In the genomic region with DNA sequence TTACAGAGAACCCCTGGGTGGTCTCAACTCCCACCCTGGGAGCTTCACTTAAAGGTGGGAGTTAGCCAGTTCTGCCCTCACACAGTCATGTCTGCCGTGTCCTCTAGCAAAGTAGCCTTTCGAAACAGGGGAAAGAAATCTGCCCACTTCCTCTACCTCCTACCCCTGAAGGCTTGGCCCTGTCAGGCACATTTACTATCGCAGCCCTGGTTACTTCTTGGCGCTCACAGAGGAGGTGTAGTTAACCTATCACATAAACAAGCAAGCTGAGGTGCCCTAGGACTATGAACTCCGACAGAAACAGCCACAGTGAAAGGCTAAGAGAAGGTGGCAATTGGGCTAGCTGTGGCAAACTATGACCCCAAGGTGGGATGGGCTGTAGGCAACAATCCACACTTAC, we compare ENCODE assay signal across 8 mouse cellular contexts.
DNase-seq lines count a peak whose midpoint lies in the region; ATAC-seq and TF ChIP-seq lines count a peak whose summit lies in the region.
"Had no signal": no experiment of that assay in that cellular context is flagged by ENCODE, and none has a peak within 500 bp of the region (broad histone marks: within the 10 kb centered on the region; RNA-seq: fewer than 3 reads in every experiment).

No protein-coding gene starts in this region.

- H3K4me2 ChIP-seq in liver, embryonic 16.5 days (ENCODE audit: low read depth, low read length) = 0 out of 2 replicates have a peak overlapping the region, but pooled peaks have one; percentile 13

- TF ChIP-seq CTCF in layer of hippocampus, adult 2 months (conservative IDR thresholded peaks at IDR 0.05) = no peak
- TF ChIP-seq CTCF in E14TG2a.4 (conservative IDR thresholded peaks at IDR 0.05; ENCODE audit: low read length) = no peak
- TF ChIP-seq CTCF in bone marrow macrophage, adult 2 months (IDR thresholded peaks at IDR 0.05; ENCODE audit: low read depth, low read length) = no peak

- H3K4me1 ChIP-seq in E14TG2a.4 (replicated peaks; ENCODE audit: low read depth, low read length) = peaks cover 90% of the 10 kb centered on the region
- peaks cover 79% of the 10 kb centered on the region for H3K4me1 ChIP-seq in bone marrow macrophage, adult 2 months (ENCODE audit: control insufficient read depth, insufficient read depth, low read length)
- H3K4me1 ChIP-seq in liver, embryonic 16.5 days (ENCODE audit: control insufficient read depth, low read depth, low read length) = no peaks in the 10 kb centered on the region; the same call in none of the 2 replicates

- H3K27ac ChIP-seq in layer of hippocampus, adult 2 months = peak overlapping the region; percentile 52; the same call in 1 of the 2 replicates
- peak overlapping the region; percentile 87 for H3K27ac ChIP-seq in bone marrow macrophage, adult 2 months (ENCODE audit: insufficient read depth, low read depth, low read length)
- peak overlapping the region; percentile 6 for H3K27ac ChIP-seq in liver, embryonic 16.5 days (ENCODE audit: low read length)

- H3K27me3 ChIP-seq in E14TG2a.4 (ENCODE audit: insufficient read depth, low read length) = no peaks in the 10 kb centered on the region
- no peaks in the 10 kb centered on the region for H3K27me3 ChIP-seq in liver, embryonic 16.5 days (ENCODE audit: control insufficient read depth, insufficient read depth, low read depth, low read length)

- ATAC-seq in liver, embryonic 16.5 days (ENCODE audit: low read depth) = no peak

- DNase-seq in layer of hippocampus, adult 2 months (ENCODE audit: low spot score in 2 of 2) = no peak
- DNase-seq in layer of hippocampus, adult 18-20 months (ENCODE audit: low spot score in 2 of 2) = no peak
- no peak for DNase-seq in frontal cortex, adult 2 months (ENCODE audit: extremely low spot score in 1 of 2, low spot score in 1 of 2)
- no peak for DNase-seq in layer of hippocampus, postnatal 36 days

- peaks cover 11% of the 10 kb centered on the region; the same call in 1 of the 2 replicates for H3K9me3 ChIP-seq in E14TG2a.4 (ENCODE audit: low read length)
- H3K9me3 ChIP-seq in liver, embryonic 16.5 days (replicated peaks; ENCODE audit: control insufficient read depth, low read length) = no peaks in the 10 kb centered on the region

- H3K36me3 ChIP-seq in E14TG2a.4 (ENCODE audit: insufficient read depth, low read length) = peaks cover 46% of the 10 kb centered on the region
- H3K36me3 ChIP-seq in liver, embryonic 16.5 days (ENCODE audit: control insufficient read depth, insufficient read depth) = no peaks in the 10 kb centered on the region

- 30% methylated on average over 5 of the region's 5 CpGs for WGBS in liver, embryonic 16.5 days (ENCODE audit: insufficient replicate concordance)

- no peak overlapping the region for H3K9ac ChIP-seq in liver, embryonic 16.5 days (ENCODE audit: low read depth, low read length)

- no peak for TF ChIP-seq POLR2A in bone marrow macrophage, adult 2 months (IDR thresholded peaks at IDR 0.05; ENCODE audit: borderline replicate concordance, low read depth, low read length)

- no peak overlapping the region for H3K4me3 ChIP-seq in layer of hippocampus, adult 2 months
- H3K4me3 ChIP-seq in E14TG2a.4 (replicated peaks; ENCODE audit: low read length) = peak overlapping the region; percentile 27
- no peak overlapping the region for H3K4me3 ChIP-seq in bone marrow macrophage, adult 2 months (ENCODE audit: insufficient read depth, low read length)
- H3K4me3 ChIP-seq in liver, embryonic 16.5 days (ENCODE audit: low read depth, low read length) = no peak overlapping the region
- H3K4me3 ChIP-seq: myocyte had no signal

Comparison
In these comparisons a context has a peak if more than half of its experiments do, and no peak if none do; other contexts are left out.
1. H3K27ac ChIP-seq: peak in every context shown above with its lines; median percentile 87 in bone marrow macrophage, adult 2 months; 52 in layer of hippocampus, adult 2 months; 6 in liver, embryonic 16.5 days.